Mouse (Mus musculus): ENCODE results near the gene Cd200r2. TPM values are rescaled to one million over a fixed set of nuclear protein-coding genes. Genes with fewer than 3 reads are reported as not detected.

Cd200r2 gene
- polyA plus RNA-seq (2015; fragmentation: Nextera tagmentation; extraction: Ambion mirVana), result not detected in 2 replicates

GRCm38 (mm10) chr16:44866797-44867196 is at the start of gene Cd200r2:
TSS of gene Cd200r2 (plus strand) at chr16:44867097.

GRCm38 (mm10) chr16:44943468-44943867 is 76.6 kb downstream of the Cd200r2 start, which contains the start of gene Cd200r3:
TSS of gene Cd200r3 (plus strand) at chr16:44943678.

Other genes starting within 250 kb of the Cd200r2 start
- 2.5 and 2.6 TPM in 2 replicates for gene Nepro, start 142.8 kb upstream of the Cd200r2 start, polyA plus RNA-seq (2015; fragmentation: Nextera tagmentation; extraction: Ambion mirVana)
- 25.0 and 27.6 TPM in 2 replicates for gene Gtpbp8, start 120.7 kb upstream of the Cd200r2 start, polyA plus RNA-seq (2015; fragmentation: Nextera tagmentation; extraction: Ambion mirVana)
- gene Cd200r1, start 101.4 kb upstream of the Cd200r2 start, polyA plus RNA-seq (2015; fragmentation: Nextera tagmentation; extraction: Ambion mirVana), result 2.9 and 3.3 TPM in 2 replicates
- 1.8 and 2.0 TPM in 2 replicates for gene Cd200r4, start 55.4 kb upstream of the Cd200r2 start, polyA plus RNA-seq (2015; fragmentation: Nextera tagmentation; extraction: Ambion mirVana)
- gene Cd200r3, start 76.6 kb downstream of the Cd200r2 start, polyA plus RNA-seq (2015; fragmentation: Nextera tagmentation; extraction: Ambion mirVana), result 5.6 and 9.5 TPM in 2 replicates
- gene Ccdc80, start 226.3 kb downstream of the Cd200r2 start, polyA plus RNA-seq (2015; fragmentation: Nextera tagmentation; extraction: Ambion mirVana), result 95.5 and 121 TPM in 2 replicates

Measured in skeletal muscle tissue, postnatal 0 days (tissue).